Mouse (Mus musculus) MEL (cell line): ENCODE measurements at regions not wholly inside any gene's neighbourhood (a gene's known extent, or its start where the extent isn't known, plus 50 kb on each side); places are given as distances from the start of the nearest gene placed in this dataset.

ENCODE experiments used
- BHLHE40 ChIP-seq: IDR thresholded peaks from 2 replicates; pipeline ENCODE4 v1.6.1; 2012; ENCODE audit warnings: low read depth, mild to moderate bottlenecking, inconsistent platforms, low read length, improper control_type of control experiment, borderline replicate concordance
- CTCF ChIP-seq, 3 experiments: IDR thresholded peaks in 2 of 3; conservative IDR thresholded peaks in 1 of 3; 2 replicates each; pipeline ENCODE4 v1.5.1; 2011 to 2012; ENCODE audit warnings: low read length in 3 of 3, low read depth in 2 of 3, mild to moderate bottlenecking in 2 of 3, improper control_type of control experiment in 1 of 3, inconsistent platforms in 1 of 3, mixed read lengths in 1 of 3, moderate library complexity in 1 of 3; ENCODE audit not compliant: control insufficient read depth in 1 of 3, insufficient read depth in 1 of 3, poor library complexity in 1 of 3, severe bottlenecking in 1 of 3
- EP300 ChIP-seq, 2 experiments: IDR thresholded peaks; 2 replicates each; pipeline ENCODE4 v1.6.1; 2011; ENCODE audit warnings: improper control_type of control experiment in 2 of 2, low read length in 2 of 2, low read depth in 1 of 2, mild to moderate bottlenecking in 1 of 2
- HCFC1 ChIP-seq: IDR thresholded peaks from 2 replicates; pipeline ENCODE4 v1.6.1; 2012; ENCODE audit warnings: low read depth, mild to moderate bottlenecking, inconsistent platforms, low read length, improper control_type of control experiment, moderate library complexity
- JUND ChIP-seq: IDR thresholded peaks from 2 replicates; pipeline ENCODE4 v1.6.1; 2011; ENCODE audit warnings: low read depth, mild to moderate bottlenecking, improper control_type of control experiment, low read length
- MAFK ChIP-seq: IDR thresholded peaks from 2 replicates; pipeline ENCODE4 v1.6.1; 2011; ENCODE audit warnings: low read depth, mild to moderate bottlenecking, low read length, improper control_type of control experiment, borderline replicate concordance
- RAD21 ChIP-seq: IDR thresholded peaks from 2 replicates; pipeline ENCODE4 v1.6.1; 2011; ENCODE audit warnings: mild to moderate bottlenecking, low read depth, low read length, improper control_type of control experiment

DNA sequence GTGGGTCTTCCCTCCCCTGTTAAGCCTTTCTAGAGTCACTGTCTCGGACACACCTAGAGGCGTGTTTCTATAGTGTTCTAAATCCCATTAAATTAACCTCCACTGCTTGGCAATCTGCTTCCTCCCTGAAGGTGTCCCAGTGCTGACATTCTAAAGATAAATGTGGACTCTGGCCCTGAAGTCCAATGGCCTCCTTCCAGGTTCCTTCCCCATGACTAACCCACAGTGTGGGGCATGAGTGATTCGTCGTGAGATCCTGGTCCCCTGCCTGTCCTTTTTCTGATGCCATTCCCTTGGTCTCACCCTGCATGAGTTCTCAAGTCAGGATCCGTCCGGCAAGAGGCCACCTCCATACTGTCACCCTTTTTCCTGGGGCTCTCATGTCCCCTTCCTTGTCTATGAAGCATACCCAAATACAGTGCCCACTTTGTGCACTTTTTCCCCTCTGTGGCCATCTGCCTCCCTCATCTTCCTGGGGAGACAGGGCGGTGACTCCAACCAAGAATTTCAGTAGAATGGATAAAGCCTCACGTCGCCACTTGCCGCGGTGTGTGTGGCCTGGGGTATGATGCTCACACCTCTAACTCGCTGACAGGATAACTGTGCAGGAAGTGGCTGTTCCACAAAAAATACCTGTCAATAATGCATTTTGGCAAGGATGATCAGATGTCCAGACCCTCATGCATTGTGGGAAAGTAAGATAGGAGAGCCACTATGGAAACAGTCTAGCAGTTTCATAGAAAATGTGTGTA, 152.9 kb downstream of the Gm9376 start:
- TF ChIP-seq CTCF (IDR thresholded peaks at IDR 0.05 in 2 of 3, conservative IDR thresholded peaks at IDR 0.05 in 1 of 3; ENCODE audit: control insufficient read depth in 1 of 3, insufficient read depth in 1 of 3, low read depth in 2 of 3, low read length in 3 of 3, poor library complexity in 1 of 3, severe bottlenecking in 1 of 3) (no peak), EP300 (IDR thresholded peaks at IDR 0.05; ENCODE audit: low read depth in 1 of 2, low read length in 2 of 2) (no peak), HCFC1 (no peak), RAD21 (no peak), MAFK (no peak), BHLHE40 (no peak), JUND (no peak)
